Mouse (Mus musculus) ZHBTc4 (cell line): ENCODE results near the gene Cacna2d3.
A peak's percentile ranks its signal among the peaks of the same experiment; 100 is the strongest.

Experiments
- DNase-seq: peaks from one replicate; pipeline ENCODE4 v3.0.0-alpha.2; 2011; ENCODE audit warnings: low read depth, low spot score

Cacna2d3 gene

DNA sequence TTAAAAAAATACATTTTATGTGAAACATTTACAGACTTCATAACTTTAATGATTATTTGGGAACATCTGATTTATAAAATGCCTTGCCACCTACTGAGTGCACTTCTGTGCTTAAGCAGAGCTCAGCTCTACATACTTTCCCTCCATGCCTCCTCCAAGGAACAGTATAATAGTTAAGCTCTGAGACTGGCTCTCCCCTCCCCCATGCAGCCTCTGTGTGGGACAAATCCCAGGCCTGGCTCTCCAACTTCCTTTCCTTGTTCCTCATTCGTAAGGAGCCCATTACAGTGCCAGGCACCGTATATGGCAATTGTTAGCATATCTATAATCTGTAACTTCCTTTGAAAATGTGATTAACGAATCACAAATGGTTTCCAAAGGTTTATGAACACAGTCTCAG is 644.2 kb downstream of the Cacna2d3 start:
- no peak for DNase-seq

DNA sequence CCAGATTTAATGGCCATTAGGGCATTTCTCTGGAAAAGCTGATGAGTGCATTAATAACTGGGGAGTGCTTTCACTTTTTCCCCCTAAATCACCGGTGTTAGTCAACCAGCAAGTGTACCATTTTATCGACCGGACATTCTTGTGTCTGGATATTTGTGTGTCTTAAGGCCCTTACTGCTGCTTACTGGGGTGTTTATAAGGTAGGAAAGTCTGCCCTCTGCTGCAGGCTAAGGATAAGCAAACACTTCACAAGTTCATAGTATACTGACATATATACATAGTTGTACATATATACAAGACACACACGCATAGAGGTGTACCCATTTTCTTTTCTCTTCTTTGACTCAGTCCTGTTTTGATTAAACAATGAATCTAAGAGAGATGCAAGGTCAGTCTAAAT is 647.9 kb downstream of the Cacna2d3 start:
- DNase-seq: no peak

DNA sequence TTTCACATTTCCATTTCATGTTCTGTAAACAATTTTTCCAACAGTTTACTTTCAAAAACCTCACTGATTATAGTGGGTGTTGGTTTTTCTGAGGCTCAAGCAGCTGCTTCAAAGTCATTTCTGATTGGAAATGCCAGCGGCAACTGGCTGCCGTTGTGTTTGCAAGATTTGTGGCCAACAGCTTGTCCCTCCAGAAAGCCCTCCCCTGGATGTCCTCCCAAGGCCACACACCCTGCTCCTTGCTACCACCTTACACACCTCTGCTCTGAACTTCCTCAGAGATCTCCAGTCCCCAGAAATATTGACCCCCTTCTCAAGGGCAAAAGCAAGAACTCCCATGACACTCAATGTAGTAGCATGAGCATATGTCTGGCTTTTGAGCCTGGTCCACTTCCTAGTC is 659.0 kb downstream of the Cacna2d3 start:
- no peak for DNase-seq

DNA sequence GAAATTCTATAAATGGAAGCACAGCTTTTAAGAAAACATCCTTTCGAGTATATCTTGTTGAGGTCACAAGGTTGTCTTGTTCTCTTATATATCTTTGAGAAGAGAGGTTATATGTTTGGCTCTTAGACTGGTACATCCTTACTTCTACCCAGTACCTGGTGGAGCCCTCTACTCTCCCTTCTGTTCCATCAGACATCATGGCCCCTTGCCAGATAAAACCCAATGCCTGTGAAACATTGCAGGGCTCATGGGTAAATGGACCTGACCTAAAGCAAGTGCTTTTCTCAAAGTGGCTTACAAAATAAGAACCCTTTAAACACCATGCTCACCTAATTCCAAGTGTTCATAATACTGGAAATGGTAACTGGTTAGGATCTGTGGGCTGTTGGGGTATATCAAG is 660.2 kb downstream of the Cacna2d3 start:
- DNase-seq: no peak

DNA sequence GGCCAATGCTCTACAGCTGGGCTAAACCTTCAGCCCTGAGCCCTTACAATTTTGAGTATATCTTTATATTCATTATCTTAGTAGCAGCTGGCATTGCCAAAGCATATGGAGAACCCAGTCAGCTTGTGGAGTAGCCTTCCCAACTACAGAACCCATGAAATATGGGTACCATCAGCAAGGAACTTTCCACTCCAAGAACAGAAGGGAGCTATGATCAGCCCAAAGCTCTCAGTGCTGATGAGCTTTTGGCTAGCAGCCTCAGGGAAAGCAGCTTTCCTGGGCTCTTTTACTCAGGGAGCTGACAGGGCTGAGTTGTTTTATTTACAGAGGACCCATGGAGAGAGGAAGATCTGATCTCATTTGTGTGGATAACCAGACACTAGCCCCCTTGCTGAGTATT is 661.0 kb downstream of the Cacna2d3 start:
- DNase-seq: no peak

DNA sequence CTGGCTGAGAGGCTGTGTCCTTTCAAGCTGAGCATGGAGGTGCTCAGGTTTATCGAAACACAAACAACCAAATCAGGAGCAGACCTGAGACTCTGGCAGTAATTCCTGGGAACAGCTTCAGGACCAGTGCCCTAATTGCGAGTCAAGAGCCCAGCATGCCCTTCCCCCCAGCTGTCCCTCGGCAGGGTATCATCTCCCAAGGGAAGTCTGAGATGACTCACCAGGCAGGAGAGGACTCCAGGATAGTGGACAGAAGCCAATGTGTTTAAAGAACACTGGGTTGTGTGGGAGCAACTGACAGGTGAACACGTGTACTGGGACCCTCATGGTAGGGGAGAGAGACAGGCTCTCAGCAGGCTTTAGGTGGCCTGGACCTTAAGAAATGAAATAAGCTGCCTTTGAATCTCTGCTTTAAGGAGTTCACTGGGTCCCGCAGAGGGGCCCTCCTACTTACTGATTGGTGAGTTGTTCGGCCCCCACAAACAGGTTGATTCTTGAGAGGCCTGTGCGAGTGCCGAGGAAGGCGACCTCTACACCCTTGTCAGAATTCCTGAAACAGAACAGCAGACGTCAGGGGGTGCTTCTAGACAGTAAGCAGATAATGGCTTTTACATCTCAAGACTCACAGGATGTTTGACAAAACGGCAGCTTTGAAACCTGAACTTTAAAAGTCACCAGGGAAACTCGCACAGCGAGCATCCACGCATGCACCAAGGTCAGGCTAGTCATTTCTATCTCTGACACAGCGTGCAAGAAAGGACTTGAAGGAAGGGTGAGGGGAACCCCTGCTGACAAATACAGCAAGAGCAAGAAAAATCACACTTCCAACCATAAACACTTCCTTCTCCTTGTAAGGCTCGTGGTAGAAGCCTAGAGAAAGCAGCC is 669.5 kb downstream of the Cacna2d3 start:
- peak; percentile 23 for DNase-seq

DNA sequence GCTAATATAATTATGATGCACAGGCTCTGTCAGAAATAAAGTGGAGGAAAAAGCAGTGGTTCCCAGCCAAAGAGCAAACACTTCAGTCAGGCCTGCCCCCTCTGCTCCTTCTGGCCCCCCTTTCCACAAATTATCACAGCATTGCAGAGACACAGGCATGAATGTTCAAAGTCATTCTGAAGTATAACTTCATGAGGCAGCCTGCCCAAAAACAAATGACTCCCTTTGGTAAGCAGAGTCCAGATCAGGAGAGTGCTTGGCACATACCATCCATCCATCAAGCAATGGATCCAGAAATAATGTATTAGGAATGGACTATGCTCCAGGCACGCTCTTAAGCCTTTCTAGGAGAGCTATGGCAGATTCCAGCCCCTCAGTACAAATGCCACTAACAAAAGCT is 679.3 kb downstream of the Cacna2d3 start:
- no peak for DNase-seq

DNA sequence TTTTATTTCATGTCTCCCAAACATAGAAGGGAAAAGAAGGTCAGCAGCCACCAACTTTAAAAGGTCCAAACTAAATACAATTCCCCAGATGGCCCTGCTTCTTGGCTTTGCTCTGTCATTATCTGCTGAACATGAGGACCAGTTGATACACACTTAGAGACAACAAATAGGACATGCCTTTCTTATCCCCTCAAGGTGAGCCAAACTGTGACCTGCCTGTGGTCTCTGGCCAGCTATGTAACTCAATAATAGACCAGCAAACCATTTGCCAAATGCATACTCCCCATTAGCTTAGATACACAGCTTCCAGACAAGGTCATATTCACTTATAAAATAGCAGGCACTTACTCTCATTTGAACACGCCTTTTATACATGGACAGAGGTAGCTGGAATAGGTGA is 680.2 kb downstream of the Cacna2d3 start:
- no peak for DNase-seq

DNA sequence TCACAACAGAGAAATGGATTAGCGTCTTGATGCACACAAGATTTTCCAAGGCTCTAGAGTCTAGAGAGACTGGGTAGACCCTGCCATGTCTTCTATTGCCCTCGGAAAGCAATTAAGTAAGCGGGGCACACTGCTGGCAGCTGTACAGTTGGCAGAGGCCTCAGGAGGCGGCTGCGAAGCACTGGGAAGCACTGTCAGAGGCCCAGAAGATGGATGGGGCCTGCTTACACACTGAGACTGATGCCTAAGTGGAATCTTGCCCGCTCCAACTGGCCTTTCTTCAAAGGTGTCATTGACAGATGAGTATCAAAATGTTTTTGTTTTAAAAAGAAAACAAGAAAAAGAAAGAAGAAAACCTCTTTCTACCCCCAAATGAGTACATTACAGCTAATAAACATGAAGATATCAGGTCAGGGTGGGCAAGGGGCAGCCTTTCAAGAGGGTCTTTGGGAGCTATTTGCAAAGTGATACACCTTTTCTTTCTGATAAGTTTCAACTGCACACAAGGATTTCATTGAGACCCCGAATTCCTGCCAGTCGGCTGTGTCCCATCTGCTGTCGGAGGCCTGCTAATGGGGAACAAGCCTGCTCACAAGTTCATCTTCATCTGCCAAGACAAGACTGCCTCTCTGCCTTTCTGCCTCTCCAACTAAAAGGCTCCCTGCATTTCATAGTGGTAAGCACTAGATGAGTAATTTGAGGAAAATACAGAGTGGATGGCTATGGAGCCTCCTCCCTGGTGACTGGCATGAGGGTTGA is 680.9 kb downstream of the Cacna2d3 start:
- no peak for DNase-seq

DNA sequence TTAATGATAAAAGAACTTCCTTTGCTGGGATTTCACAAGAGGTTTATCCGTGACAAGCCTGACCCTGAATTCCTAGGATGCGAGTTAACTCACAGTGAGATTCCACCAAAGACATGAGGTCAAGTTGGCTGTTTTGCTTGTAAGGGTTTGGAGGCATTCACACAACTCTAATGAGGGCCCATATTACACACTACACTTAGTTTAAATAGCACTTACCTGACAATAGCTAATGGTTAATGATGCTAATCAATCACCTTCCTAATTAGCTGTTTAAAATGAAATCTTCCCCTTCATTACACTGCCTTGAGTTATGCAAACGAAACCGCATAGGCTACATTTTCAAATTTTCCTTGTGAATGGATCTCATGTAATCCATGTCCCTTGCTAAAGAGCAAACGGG is 683.4 kb downstream of the Cacna2d3 start:
- no peak for DNase-seq

DNA sequence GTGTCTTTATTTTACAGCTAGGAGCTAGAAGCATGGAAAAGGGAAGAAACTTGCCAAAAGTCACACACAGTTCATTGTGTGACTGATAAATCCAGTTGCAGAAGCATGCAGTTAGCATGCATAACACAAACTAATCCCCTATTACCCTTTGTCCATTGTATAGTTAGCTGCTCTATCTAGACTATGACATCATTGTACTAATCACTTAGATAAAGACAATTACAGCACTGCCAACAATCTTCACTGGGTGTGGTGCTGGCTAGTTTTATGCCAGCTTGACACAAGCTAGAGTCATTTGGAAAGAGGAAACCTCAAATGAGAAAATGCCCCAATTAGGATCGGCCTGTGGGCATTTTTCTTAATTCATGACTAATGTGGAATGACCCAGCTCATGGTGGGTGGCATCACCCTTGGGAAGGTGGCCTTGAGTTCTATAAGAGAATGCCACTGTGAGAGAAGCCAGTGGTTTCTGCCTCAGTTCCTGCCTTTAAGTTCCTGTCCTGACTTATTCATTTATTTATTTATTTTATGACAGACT is 689.7 kb downstream of the Cacna2d3 start:
- no peak for DNase-seq

DNA sequence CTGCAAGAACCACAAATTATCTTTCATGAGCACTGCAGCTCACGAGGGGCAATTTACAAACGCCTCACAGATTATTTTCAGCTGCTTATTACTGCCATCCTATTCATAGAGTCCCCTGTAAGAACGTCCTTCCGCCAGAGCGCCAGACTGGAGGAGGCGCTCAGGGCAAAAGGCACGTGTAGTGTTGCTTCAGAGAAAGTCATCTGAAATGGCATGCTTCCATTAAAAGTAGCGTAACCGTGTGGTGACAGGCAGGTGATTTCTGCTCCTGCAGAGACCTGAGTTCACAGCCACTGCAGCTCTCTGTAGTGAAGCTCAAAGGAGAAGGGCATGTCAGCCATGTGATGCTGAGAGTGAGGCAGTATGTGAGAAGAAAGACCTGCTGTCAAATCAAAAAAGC is 691.1 kb downstream of the Cacna2d3 start:
- DNase-seq: no peak

DNA sequence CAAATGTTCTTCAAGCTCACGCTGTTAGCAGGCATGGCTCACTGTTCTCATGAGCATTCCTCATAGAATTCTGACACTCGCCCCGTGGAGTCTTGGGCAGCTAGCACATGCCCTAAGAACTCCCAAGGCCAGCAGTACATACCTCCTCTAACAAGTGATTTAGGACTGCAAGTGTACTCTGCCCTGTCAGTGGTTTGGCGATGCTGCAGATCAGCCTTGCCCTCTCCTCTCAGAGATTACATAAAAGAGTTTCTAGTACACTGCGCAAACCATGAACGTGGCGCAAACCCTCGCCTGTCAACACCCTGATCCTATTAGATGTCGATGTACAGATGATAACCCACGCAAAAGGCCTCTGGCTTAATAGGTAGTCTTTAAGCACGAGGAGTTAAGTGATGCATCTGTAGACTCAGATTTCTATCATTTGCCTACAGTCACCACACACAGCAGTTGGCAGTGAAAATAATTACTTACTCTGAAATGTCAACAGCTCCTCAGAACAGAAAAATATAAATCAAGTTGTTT is 691.7 kb downstream of the Cacna2d3 start:
- DNase-seq: no peak

DNA sequence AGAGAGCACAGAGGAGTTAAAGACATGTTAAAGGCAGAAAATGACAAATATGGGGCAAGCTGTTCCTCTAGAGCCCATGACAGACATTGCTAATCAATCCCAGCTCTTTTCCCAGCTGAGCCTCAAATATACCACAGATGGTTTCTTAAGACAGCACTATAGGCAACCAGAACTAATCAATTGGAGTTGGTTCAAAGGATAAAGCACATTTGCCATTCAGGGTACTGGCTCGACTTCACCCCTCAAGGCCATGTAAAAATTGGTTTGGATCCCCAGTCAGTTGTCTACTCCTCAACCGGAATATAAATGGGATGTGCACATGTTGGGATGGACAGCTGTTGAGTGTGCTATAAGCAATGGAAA is 692.6 kb downstream of the Cacna2d3 start:
- DNase-seq: no peak

DNA sequence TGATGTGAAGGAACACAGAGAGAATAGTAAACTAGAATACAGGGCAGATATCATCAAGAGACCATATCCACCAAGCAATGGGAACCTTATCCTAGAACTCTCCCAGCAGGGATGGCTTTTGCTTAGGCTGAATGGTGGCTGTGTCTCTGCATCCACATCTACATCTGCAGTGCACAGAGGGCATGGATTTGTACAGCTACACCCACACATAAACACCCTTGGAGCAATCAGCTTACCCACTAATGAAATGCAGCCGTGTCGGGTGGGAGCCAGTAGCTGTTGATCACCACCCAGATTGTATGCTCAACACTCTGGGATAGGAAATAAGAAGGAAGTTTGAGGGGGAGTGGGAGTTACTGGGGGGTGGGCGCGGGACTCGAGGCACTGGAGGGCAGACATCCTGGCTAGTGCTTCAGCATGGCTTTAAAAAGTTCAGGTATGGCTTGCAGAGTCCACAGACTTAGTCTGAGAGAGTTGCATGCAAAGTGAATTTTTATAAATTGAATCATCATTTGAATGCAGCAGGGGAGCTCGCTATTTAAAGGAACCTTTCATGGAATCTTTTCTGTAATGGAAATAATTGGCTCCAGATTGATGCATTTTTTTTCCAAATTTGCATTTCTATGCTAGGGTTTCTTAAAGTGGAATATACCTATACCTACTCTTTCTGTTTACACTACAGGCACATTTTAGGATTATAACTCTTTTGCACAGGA is 693.1 kb downstream of the Cacna2d3 start:
- DNase-seq: no peak

DNA sequence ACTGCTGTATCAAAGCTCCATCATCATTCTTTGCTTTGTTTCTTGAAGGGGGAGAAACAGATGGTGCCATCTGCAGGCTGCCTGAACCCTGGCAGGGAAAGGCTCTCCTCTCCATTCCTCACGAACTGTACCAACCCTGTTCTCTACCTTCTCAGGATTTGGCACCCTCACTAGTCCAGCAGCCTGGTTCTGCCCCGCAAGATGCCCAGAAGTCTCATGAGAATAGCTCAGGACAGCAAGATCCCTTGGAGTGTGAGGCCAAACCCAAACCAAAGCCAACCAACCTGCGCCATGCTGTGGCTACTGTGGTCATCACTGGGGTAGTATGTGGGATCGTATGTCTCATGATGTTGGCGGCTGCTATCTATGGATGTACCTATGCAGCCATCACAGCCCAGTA is 694.4 kb downstream of the Cacna2d3 start:
- DNase-seq: no peak

DNA sequence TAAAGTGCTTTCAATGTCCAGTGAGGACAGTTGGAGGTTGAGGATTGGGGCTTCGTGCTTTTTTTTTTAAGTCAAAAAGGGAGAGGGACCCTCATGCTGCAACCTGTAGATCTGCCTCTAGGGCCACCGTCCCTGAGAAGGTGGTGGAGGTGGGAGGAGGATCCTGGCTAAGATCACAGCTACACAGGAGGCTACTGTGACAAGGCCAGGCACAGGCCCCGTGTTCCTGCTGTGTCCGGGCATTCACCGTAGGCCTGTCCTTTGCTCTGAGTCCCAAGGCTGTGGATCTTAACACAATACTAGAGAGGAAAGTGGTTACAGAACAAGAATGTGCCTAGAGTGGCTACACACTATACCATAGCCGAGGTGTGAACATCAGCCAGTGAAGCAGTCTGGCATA is 696.3 kb downstream of the Cacna2d3 start:
- no peak for DNase-seq

DNA sequence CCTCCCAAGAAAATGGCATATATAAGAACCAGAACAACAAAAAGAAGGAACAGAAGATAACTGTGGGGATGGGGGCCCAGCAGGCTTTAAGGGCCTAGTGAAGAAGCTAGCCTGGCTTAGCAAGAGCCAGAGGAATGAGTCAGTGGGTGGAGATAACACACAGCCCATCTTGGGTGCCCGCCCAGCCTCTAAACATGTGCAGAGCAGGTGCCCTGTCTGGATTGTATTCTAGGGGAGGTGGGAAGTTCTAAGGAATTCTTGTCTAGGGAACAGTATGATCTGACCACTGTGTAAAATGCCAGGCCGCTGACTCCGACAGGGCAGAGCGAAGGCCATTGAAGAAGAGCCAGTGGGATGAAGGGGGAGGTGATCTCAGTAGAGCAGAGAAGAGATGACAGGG is 698.4 kb downstream of the Cacna2d3 start:
- no peak for DNase-seq

DNA sequence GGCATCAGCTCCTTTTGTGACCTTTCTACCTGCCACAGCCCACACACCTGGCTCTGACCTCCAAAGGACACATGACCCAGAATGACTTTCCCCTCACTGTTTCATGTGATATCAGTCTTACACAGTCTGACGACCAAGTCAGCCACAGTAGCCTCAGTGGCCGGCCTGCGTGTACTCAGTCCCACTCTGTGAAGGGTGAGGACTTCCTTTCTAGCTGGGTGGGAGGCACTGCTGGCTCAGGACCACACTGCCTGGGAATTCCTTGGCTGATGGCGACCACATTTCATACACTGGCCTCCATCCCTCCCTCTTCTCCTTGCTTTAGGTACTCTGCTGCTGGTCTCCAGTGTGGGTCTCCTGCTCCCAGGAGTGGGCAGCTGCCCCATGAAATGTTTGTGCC is 700.4 kb downstream of the Cacna2d3 start:
- no peak for DNase-seq

DNA sequence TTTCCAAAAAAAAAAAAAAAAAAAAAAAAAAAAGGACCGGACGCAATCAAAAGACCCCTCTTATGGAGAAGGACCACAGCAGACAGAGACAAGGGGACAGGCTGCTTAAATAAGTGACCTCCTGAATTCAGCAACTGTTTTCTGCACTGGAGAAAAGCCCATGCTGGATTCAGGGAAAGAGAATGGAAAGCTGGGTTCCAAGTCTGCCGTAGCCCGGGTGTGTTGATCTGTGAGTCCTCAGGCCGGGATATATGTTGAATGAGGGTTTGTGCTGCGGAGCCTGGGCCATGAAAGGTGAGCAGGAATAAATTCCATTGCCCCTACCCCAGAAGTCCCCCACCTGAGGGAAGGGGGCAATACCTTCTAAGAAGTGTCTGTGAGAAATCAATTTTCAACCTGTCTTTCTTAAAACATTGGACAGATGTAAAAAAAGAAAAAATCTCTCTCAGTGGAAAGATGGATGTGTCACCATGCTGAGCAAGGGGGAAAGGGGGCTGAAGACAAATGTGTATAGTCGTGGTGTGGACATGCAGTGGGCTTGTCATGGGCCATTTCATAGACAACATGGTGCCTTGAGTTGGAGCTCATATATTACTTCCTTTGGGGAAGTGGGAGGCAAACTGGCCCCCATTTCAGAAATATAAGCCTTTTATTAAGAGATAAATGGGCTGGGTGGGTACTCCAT is 703.2 kb downstream of the Cacna2d3 start:
- DNase-seq: no peak

DNA sequence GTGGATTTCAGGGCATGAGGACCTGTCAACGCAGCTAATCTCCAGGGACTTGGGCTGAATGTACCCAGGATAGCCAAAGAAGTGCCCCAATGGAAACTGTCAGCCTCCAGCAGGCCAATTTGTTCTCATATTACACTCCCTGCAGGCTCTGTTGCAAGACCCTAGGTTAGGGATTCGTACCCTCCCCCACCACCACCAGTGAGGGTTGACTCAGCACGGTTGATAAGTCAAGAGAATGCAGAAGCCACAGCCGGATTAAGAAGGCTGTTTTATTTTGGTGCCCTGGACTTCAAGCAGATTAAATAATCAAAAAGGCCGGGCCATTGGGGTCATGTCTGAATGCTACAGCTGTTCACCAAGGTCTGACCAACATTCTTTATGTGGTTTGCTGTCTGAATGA is 703.8 kb downstream of the Cacna2d3 start, which contains the start of gene Lrtm1:
Lrtm1 (plus strand) TSS at position 326 of the 400 bp plus-strand sequence.
- no peak for DNase-seq
